ENCODE assay signal across 22 mouse cellular contexts in genomic region chr9:43783959-43784358, GRCm38 (mm10). TPM values are rescaled to one million over a fixed set of nuclear protein-coding genes. Genes with fewer than 3 reads are reported as not detected.
A peak's percentile ranks its signal among the peaks of the same experiment; 100 is the strongest.
DNase-seq lines count a peak whose midpoint lies in the region; ATAC-seq and TF ChIP-seq lines count a peak whose summit lies in the region.
"Had no signal": no experiment of that assay in that cellular context is flagged by ENCODE, and none has a peak within 500 bp of the region (broad histone marks: within the 10 kb centered on the region; RNA-seq: fewer than 3 reads in every experiment).

No protein-coding gene starts in this region.

- DNase-seq in limb, embryonic 10.5 days (ENCODE audit: low spot score) = no peak
- DNase-seq in ES-E14 (ENCODE audit: low read depth, low spot score) = no peak
- DNase-seq in embryonic facial prominence, embryonic 14.5 days (ENCODE audit: low spot score) = peak; percentile 39
- DNase-seq in stomach, postnatal 0 days (ENCODE audit: low spot score) = no peak
- no peak for DNase-seq in embryo, embryonic 10 days (ENCODE audit: low spot score)
- DNase-seq: adrenal gland, postnatal 10 days; cerebellum, adult 18-20 months; gastrocnemius, postnatal 36 days; heart, postnatal 14 days; kidney, adult 18-20 months; kidney, postnatal 25 days; layer of hippocampus, adult 9-11 months; liver; lung, adult 18-20 months; lung, postnatal 36 days; thymus, postnatal 36 days had no signal

- no peak overlapping the region; the same call in 1 of the 2 replicates for H3K9ac ChIP-seq in limb, embryonic 13.5 days
- H3K9ac ChIP-seq in ES-E14 (ENCODE audit: insufficient read depth, low read depth, low read length, poor library complexity, severe bottlenecking) = no peak overlapping the region
- H3K9ac ChIP-seq in embryonic facial prominence, embryonic 14.5 days (ENCODE audit: low read depth, low read length) = no peak overlapping the region
- H3K9ac ChIP-seq in stomach, postnatal 0 days (ENCODE audit: low read length) = no peak overlapping the region
- H3K9ac ChIP-seq in intestine, embryonic 16.5 days (ENCODE audit: low read depth, low read length) = no peak overlapping the region
- H3K9ac ChIP-seq: forebrain, embryonic 12.5 days; hindbrain, embryonic 14.5 days; neural tube, embryonic 15.5 days had no signal

- no peak overlapping the region for H3K4me2 ChIP-seq in limb, embryonic 13.5 days (replicated peaks)
- H3K4me2 ChIP-seq in embryonic facial prominence, embryonic 14.5 days (ENCODE audit: low read depth, low read length) = no peak overlapping the region
- H3K4me2 ChIP-seq in stomach, postnatal 0 days (replicated peaks; ENCODE audit: low read depth) = no peak overlapping the region
- H3K4me2 ChIP-seq in intestine, embryonic 16.5 days (ENCODE audit: low read depth, low read length) = no peak overlapping the region
- H3K4me2 ChIP-seq: forebrain, embryonic 12.5 days; hindbrain, embryonic 14.5 days; midbrain, embryonic 11.5 days; neural tube, embryonic 15.5 days had no signal

- in situ Hi-C loops in ES-E14 (cut with MboI; ENCODE audit: low sequenced_read_pairs in 2 of 2, unreplicated experiment in 2 of 2) = no loop called here

- WGBS in limb, embryonic 13.5 days = 32% methylated on average over 3 of the region's 3 CpGs
- 47% methylated on average over 3 of the region's 3 CpGs for WGBS in limb, embryonic 10.5 days
- 25% methylated on average over 3 of the region's 3 CpGs for WGBS in embryonic facial prominence, embryonic 14.5 days
- 26% methylated on average over 3 of the region's 3 CpGs for WGBS in stomach, postnatal 0 days
- 54% methylated on average over 3 of the region's 3 CpGs for WGBS in intestine, embryonic 16.5 days

- ATAC-seq in limb, embryonic 13.5 days (ENCODE audit: low FRiP score, low read depth) = no peak
- no peak for ATAC-seq in embryonic facial prominence, embryonic 14.5 days (ENCODE audit: low read depth)
- no peak for ATAC-seq in stomach, postnatal 0 days (ENCODE audit: low FRiP score, low TSS enrichment)
- ATAC-seq in intestine, embryonic 16.5 days = no peak

- peaks cover 43% of the 10 kb centered on the region for H3K4me1 ChIP-seq in limb, embryonic 13.5 days
- H3K4me1 ChIP-seq in limb, embryonic 10.5 days = peaks cover 59% of the 10 kb centered on the region
- H3K4me1 ChIP-seq in ES-E14 (ENCODE audit: control insufficient read depth in 2 of 2, insufficient read depth in 2 of 2, low read length in 2 of 2, poor library complexity in 1 of 2) = peaks cover 4 to 38% of the 10 kb centered on the region in 2 experiments; a peak in 2 of 4 replicates
- H3K4me1 ChIP-seq in embryonic facial prominence, embryonic 14.5 days (ENCODE audit: control insufficient read depth, insufficient read depth, low read length) = peaks cover 33% of the 10 kb centered on the region
- H3K4me1 ChIP-seq in stomach, postnatal 0 days (replicated peaks; ENCODE audit: control insufficient read depth, insufficient read depth) = no peaks in the 10 kb centered on the region
- H3K4me1 ChIP-seq in intestine, embryonic 16.5 days (ENCODE audit: control insufficient read depth, insufficient read depth, low read length) = peaks cover 22% of the 10 kb centered on the region

- H3K36me3 ChIP-seq in limb, embryonic 13.5 days = no peaks in the 10 kb centered on the region
- no peaks in the 10 kb centered on the region for H3K36me3 ChIP-seq in limb, embryonic 10.5 days
- no peaks in the 10 kb centered on the region for H3K36me3 ChIP-seq in ES-E14 (ENCODE audit: control insufficient read depth, insufficient read depth, low read length, poor library complexity, severe bottlenecking)
- H3K36me3 ChIP-seq in embryonic facial prominence, embryonic 14.5 days (ENCODE audit: control insufficient read depth, insufficient read depth, low read length) = no peaks in the 10 kb centered on the region
- no peaks in the 10 kb centered on the region for H3K36me3 ChIP-seq in stomach, postnatal 0 days (ENCODE audit: control insufficient read depth, insufficient read depth, low read length)
- no peaks in the 10 kb centered on the region for H3K36me3 ChIP-seq in intestine, embryonic 16.5 days (ENCODE audit: control insufficient read depth, insufficient read depth, low read length)
- H3K36me3 ChIP-seq: forebrain, embryonic 12.5 days; neural tube, embryonic 15.5 days had no signal

- no peak for TF ChIP-seq EP300 in stomach, postnatal 0 days (optimal IDR thresholded peaks at IDR 0.05)

- H3K9me3 ChIP-seq in limb, embryonic 13.5 days = no peaks in the 10 kb centered on the region
- H3K9me3 ChIP-seq in limb, embryonic 10.5 days (replicated peaks) = no peaks in the 10 kb centered on the region
- H3K9me3 ChIP-seq in ES-E14 (ENCODE audit: control insufficient read depth, insufficient read depth, low read depth, low read length) = no peaks in the 10 kb centered on the region
- no peaks in the 10 kb centered on the region for H3K9me3 ChIP-seq in embryonic facial prominence, embryonic 14.5 days (ENCODE audit: control insufficient read depth, low read length)
- H3K9me3 ChIP-seq in stomach, postnatal 0 days (ENCODE audit: control insufficient read depth, low read length) = no peaks in the 10 kb centered on the region
- no peaks in the 10 kb centered on the region for H3K9me3 ChIP-seq in intestine, embryonic 16.5 days (ENCODE audit: control insufficient read depth, low read length)
- H3K9me3 ChIP-seq: forebrain, embryonic 12.5 days; neural tube, embryonic 15.5 days had no signal

- H3K27ac ChIP-seq in limb, embryonic 13.5 days = 0 out of 2 replicates have a peak overlapping the region, but pooled peaks have one; percentile 0
- H3K27ac ChIP-seq in limb, embryonic 10.5 days = no peak overlapping the region
- no peak overlapping the region for H3K27ac ChIP-seq in ES-E14 (ENCODE audit: insufficient read depth, low read depth, low read length, poor library complexity, severe bottlenecking)
- H3K27ac ChIP-seq in embryonic facial prominence, embryonic 14.5 days (replicated peaks; ENCODE audit: low read depth, low read length) = peak overlapping the region; percentile 61; the same call in 1 of the 2 replicates
- peak overlapping the region; percentile 49; the same call in 1 of the 2 replicates for H3K27ac ChIP-seq in stomach, postnatal 0 days (replicated peaks)
- no peak overlapping the region for H3K27ac ChIP-seq in intestine, embryonic 16.5 days (ENCODE audit: low read length)
- H3K27ac ChIP-seq: forebrain, embryonic 12.5 days; hindbrain, embryonic 14.5 days; neural tube, embryonic 15.5 days had no signal

- H3K4me3 ChIP-seq in limb, embryonic 13.5 days = no peak overlapping the region
- H3K4me3 ChIP-seq in limb, embryonic 10.5 days = no peak overlapping the region
- H3K4me3 ChIP-seq in ES-E14 (ENCODE audit: insufficient read depth in 1 of 2, low read depth in 1 of 2, low read length in 2 of 2, poor library complexity in 1 of 2, severe bottlenecking in 1 of 2) = no peak overlapping the region
- H3K4me3 ChIP-seq in embryonic facial prominence, embryonic 14.5 days (ENCODE audit: low read depth, low read length) = no peak overlapping the region
- H3K4me3 ChIP-seq in stomach, postnatal 0 days (ENCODE audit: low read depth, low read length) = no peak overlapping the region
- no peak overlapping the region for H3K4me3 ChIP-seq in intestine, embryonic 16.5 days (ENCODE audit: low read length)
- H3K4me3 ChIP-seq: forebrain, embryonic 12.5 days; neural tube, embryonic 15.5 days had no signal

- H3K27me3 ChIP-seq in limb, embryonic 13.5 days = no peaks in the 10 kb centered on the region
- H3K27me3 ChIP-seq in limb, embryonic 10.5 days (ENCODE audit: low read depth, poor library complexity, severe bottlenecking) = no peaks in the 10 kb centered on the region
- H3K27me3 ChIP-seq in embryonic facial prominence, embryonic 14.5 days (replicated peaks; ENCODE audit: control insufficient read depth, insufficient read depth, low read length) = no peaks in the 10 kb centered on the region
- H3K27me3 ChIP-seq in stomach, postnatal 0 days (ENCODE audit: control insufficient read depth, insufficient read depth, low read length) = no peaks in the 10 kb centered on the region
- no peaks in the 10 kb centered on the region for H3K27me3 ChIP-seq in intestine, embryonic 16.5 days (replicated peaks; ENCODE audit: control insufficient read depth, insufficient read depth, low read length)
- H3K27me3 ChIP-seq: forebrain, embryonic 12.5 days; neural tube, embryonic 15.5 days had no signal

- TF ChIP-seq CTCF in stomach, postnatal 0 days (IDR thresholded peaks at IDR 0.05; ENCODE audit: low read depth) = no peak

TF ChIP-seq in ES-E14, 5 proteins besides CTCF, POLR2A, EP300 and RAD21:
- TF ChIP-seq ZNF384 (IDR thresholded peaks at IDR 0.05; ENCODE audit: low read depth, low read length) = no peak
- TF ChIP-seq MAFK (IDR thresholded peaks at IDR 0.05; ENCODE audit: insufficient read depth, low read depth, low read length) = peak; percentile 94

RNA-seq across cellular contexts. Expression of gene Nectin1, which starts 40.2 kb away (rescaled TPM):
- 6.5 and 6.6 TPM in 2 replicates for polyA plus RNA-seq in limb, embryonic 13.5 days (2015; fragmentation: Nextera tagmentation; extraction: Ambion mirVana)
- 3.8 and 4.2 TPM in 2 replicates for polyA plus RNA-seq in limb, embryonic 10.5 days (2016; fragmentation: Nextera tagmentation; extraction: Ambion mirVana)
- 12.9 and 13.0 TPM in 2 replicates for total RNA-seq in ES-E14 (2012; rRNA removed)
- polyA plus RNA-seq in embryonic facial prominence, embryonic 14.5 days (2014; fragmentation: Nextera tagmentation; extraction: Ambion mirVana) = 9.0 and 10.1 TPM in 2 replicates
- polyA plus RNA-seq in stomach, postnatal 0 days (2015; fragmentation: Nextera tagmentation; extraction: Ambion mirVana) = 5.9 and 6.7 TPM in 2 replicates
- polyA plus RNA-seq in intestine, embryonic 16.5 days (2015; fragmentation: Nextera tagmentation; extraction: Ambion mirVana) = 3.2 and 3.3 TPM in 2 replicates

Comparison
In these comparisons a context has a peak if more than half of its experiments do, and no peak if none do; other contexts are left out.
1. H3K27ac ChIP-seq: peak in limb, embryonic 13.5 days (single experiment), embryonic facial prominence, embryonic 14.5 days (single experiment) and stomach, postnatal 0 days (single experiment); none in limb, embryonic 10.5 days (single experiment), ES-E14 (single experiment) and intestine, embryonic 16.5 days (single experiment).